Mouse (Mus musculus) kidney, embryonic 14.5 days (tissue): ENCODE results near the gene Pxn. TPM values are rescaled to one million over a fixed set of nuclear protein-coding genes. Genes with fewer than 3 reads are reported as not detected.

Source experiments
- ATAC-seq: fragments of 200-750 bp; cut with Nextera tagmentation; 2 replicates; pipeline ENCODE4 v1.8.0; 2017; ENCODE audit warnings: moderate number of reproducible peaks, mild to moderate bottlenecking, moderate TSS enrichment, moderate library complexity; ENCODE audit not compliant: low FRiP score, low TSS enrichment
- H3K27ac ChIP-seq: fragments of 300-500 bp; sonication (generic); 2 replicates; pipeline ENCODE4 v1.5.1; 2014; ENCODE audit warnings: low read depth, mild to moderate bottlenecking, low read length, moderate library complexity, mixed read lengths
- H3K27me3 ChIP-seq: fragments of 300-500 bp; sonication (generic); 2 replicates; pipeline ENCODE4 v1.6.1; 2014; ENCODE audit warnings: mild to moderate bottlenecking, low read length; ENCODE audit not compliant: control insufficient read depth, insufficient read depth
- H3K36me3 ChIP-seq: fragments of 300-500 bp; sonication (generic); 2 replicates; pipeline ENCODE4 v1.6.1; 2014; ENCODE audit warnings: low read length, mixed read lengths; ENCODE audit not compliant: control insufficient read depth, insufficient read depth
- H3K4me1 ChIP-seq: fragments of 300-500 bp; sonication (generic); 2 replicates; pipeline ENCODE4 v1.6.1; 2014; ENCODE audit warnings: low read length, mixed read lengths; ENCODE audit not compliant: control insufficient read depth, insufficient read depth
- H3K4me2 ChIP-seq: fragments of 300-500 bp; sonication (generic); replicated peaks from 2 replicates; pipeline ENCODE4 v1.6.1; 2014; ENCODE audit warnings: low read depth, mild to moderate bottlenecking, low read length
- H3K4me3 ChIP-seq: fragments of 300-500 bp; sonication (generic); 2 replicates; pipeline ENCODE4 v1.5.1; 2014; ENCODE audit warnings: mild to moderate bottlenecking, low read length
- H3K9ac ChIP-seq: fragments of 300-500 bp; sonication (generic); 2 replicates; pipeline ENCODE4 v1.6.1; 2014; ENCODE audit warnings: low read depth, mild to moderate bottlenecking, low read length, moderate library complexity
- H3K9me3 ChIP-seq: fragments of 300-500 bp; sonication (generic); 2 replicates; pipeline ENCODE4 v1.6.1; 2016; ENCODE audit warnings: low read length; ENCODE audit not compliant: control insufficient read depth
- WGBS: fragments of 180-500 bp; shearing (Covaris S2); extraction: QIAGEN DNeasy Blood & Tissue Kit; methylation state at CpG from one replicate; pipeline ENCODE4 v1.1.7; 2014; 5-methylcytosine and 5-hydroxymethylcytosine counted together
- polyA plus RNA-seq: library from polyadenylated mRNA; unstranded; fragments of >200 nt; fragmentation: Nextera tagmentation; extraction: Ambion mirVana; gene quantifications from 2 replicates; pipeline ENCODE4 v1.2.1, GENCODE M21; 2014

Pxn gene
- polyA plus RNA-seq, 1 experiment from 2014 or later: 22.4 TPM

GRCm38 (mm10) chr5:115475337-115476106 is 31.0 kb upstream of the Pxn start:
- H3K4me2 ChIP-seq: peak overlapping the region; percentile 45
- peak overlapping the region; percentile 29 for H3K4me3 ChIP-seq
- ATAC-seq: peak; percentile 74
- H3K9ac ChIP-seq: peak overlapping the region; percentile 40; the same call in 1 of the 2 replicates
- peaks cover 5% of the 10 kb centered on the region; the same call in 1 of the 2 replicates for H3K36me3 ChIP-seq
- 0 out of 2 replicates have a peak, but pooled peaks cover 4% of the 10 kb centered on the region for H3K4me1 ChIP-seq
- H3K9me3 ChIP-seq: no peaks in the 10 kb centered on the region
- 19% methylated on average over 22 of the region's 22 CpGs for WGBS
- H3K27me3 ChIP-seq: no peaks in the 10 kb centered on the region
- 0 out of 2 replicates have a peak overlapping the region, but pooled peaks have one; percentile 42 for H3K27ac ChIP-seq

GRCm38 (mm10) chr5:115476107-115476727 is 30.3 kb upstream of the Pxn start:
- no peaks in the 10 kb centered on the region for H3K27me3 ChIP-seq
- no peak overlapping the region; the same call in 1 of the 2 replicates for H3K9ac ChIP-seq
- ATAC-seq: no peak; the same call in 1 of the 2 replicates
- no peaks in the 10 kb centered on the region for H3K9me3 ChIP-seq
- 32% methylated on average over 12 of the region's 12 CpGs for WGBS
- peak overlapping the region; percentile 29 for H3K4me3 ChIP-seq
- peak overlapping the region; percentile 45 for H3K4me2 ChIP-seq
- peak overlapping the region; percentile 42; the same call in 1 of the 2 replicates for H3K27ac ChIP-seq
- H3K36me3 ChIP-seq: peaks cover 5% of the 10 kb centered on the region; the same call in 1 of the 2 replicates
- 0 out of 2 replicates have a peak, but pooled peaks cover 4% of the 10 kb centered on the region for H3K4me1 ChIP-seq

DNA sequence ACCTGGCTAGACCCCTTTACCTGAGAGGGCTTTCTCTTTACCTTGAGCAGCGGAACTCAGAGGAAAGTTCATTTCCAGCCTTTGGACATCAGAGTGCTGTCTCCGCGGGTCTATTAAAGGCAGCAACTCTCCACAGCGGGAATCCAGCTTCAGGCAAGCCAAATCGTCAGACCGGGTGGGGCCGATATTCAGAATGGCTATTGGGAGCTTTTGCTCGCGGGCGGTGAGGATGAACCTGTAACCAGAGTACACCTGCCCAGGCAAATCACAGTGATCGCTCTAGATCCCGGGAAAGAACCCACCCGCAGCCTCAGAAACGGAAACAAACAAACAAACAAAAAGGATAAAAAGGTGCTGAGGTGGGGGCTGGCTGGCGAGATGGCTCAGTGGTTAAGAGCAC is 26.9 kb upstream of the Pxn start:
- Histone ChIP-seq H3K9me3 (no peaks in the 10 kb centered on the region), H3K9ac (no peak overlapping the region), H3K4me1 (peaks cover 13% of the 10 kb centered on the region), H3K27me3 (no peaks in the 10 kb centered on the region), H3K36me3 (peaks cover 5% of the 10 kb centered on the region; the same call in 1 of the 2 replicates), H3K4me3 (no peak overlapping the region), H3K4me2 (no peak overlapping the region), H3K27ac (no peak overlapping the region)
- no peak for ATAC-seq
- WGBS: 56% methylated on average over 15 of the region's 15 CpGs

- no peaks in the 10 kb centered on the region for H3K27me3 ChIP-seq
- ATAC-seq: no peak
- H3K4me3 ChIP-seq: peak overlapping the region; percentile 3; the same call in 1 of the 2 replicates
Measured at GRCm38 (mm10) chr5:115480101-115480500, 26.4 kb upstream of the Pxn start.

DNA sequence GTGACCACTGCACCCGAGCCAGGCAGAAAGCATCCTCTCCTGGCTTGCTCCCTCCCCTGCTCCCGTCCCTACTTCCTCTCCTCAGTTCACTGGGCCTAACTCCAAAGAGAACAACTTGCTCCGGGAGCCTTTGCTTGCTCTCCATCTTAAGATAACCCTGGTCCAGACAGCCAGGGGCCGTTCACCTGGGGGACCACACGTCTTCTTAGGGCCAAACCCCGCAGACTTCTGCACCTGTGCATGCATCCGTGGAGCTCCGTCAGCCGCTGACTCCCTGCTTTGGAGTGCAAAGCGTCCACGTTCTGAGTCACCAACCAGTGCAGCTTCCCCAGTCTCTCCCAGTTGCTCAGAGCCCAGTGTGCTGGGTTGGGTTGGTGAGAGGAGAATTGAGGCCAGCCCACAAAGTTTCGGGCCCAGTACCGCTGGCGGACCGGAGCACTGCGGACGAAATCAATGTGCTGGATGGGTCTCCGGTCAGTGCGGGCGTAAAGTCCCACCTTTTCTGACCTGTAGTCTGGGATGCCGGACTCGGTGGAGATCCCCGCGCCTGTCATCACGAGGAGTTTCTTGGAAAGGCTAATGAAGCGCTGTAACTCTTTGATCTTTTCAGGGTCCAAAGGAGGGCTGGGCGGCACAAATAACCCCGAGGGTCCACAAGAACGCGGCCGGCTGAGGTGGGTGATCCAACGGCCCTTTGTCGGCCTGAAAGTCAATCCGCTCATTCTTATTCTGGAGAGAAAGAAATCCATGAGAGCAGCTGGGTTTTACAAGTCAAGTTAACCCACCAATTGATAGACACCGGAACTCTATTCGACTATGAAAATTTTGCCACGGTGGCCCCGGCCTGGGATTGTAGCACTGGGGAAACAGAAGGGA is 23.8 kb upstream of the Pxn start:
- H3K4me1 ChIP-seq: peaks cover 9% of the 10 kb centered on the region
- H3K36me3 ChIP-seq: peaks cover 5% of the 10 kb centered on the region; the same call in 1 of the 2 replicates
- H3K4me3 ChIP-seq: peak overlapping the region; percentile 12; the same call in 1 of the 2 replicates
- peak overlapping the region; percentile 29; the same call in 1 of the 2 replicates for H3K9ac ChIP-seq
- no peak overlapping the region for H3K27ac ChIP-seq
- H3K4me2 ChIP-seq: peak overlapping the region; percentile 33
- no peak for ATAC-seq
- no peaks in the 10 kb centered on the region for H3K27me3 ChIP-seq
- H3K9me3 ChIP-seq: no peaks in the 10 kb centered on the region
- 27% methylated on average over 38 of the region's 38 CpGs for WGBS

More at GRCm38 (mm10) chr5:115480101-115480500, 26.4 kb upstream of the Pxn start:
- H3K9me3 ChIP-seq: no peaks in the 10 kb centered on the region
- WGBS: 23% methylated on average over 27 of the region's 27 CpGs
- no peak overlapping the region for H3K27ac ChIP-seq
- peaks cover 13% of the 10 kb centered on the region for H3K4me1 ChIP-seq
- H3K4me2 ChIP-seq: peak overlapping the region; percentile 18; the same call in 1 of the 2 replicates
- H3K36me3 ChIP-seq: peaks cover 5% of the 10 kb centered on the region; the same call in 1 of the 2 replicates
- no peak overlapping the region for H3K9ac ChIP-seq

DNA sequence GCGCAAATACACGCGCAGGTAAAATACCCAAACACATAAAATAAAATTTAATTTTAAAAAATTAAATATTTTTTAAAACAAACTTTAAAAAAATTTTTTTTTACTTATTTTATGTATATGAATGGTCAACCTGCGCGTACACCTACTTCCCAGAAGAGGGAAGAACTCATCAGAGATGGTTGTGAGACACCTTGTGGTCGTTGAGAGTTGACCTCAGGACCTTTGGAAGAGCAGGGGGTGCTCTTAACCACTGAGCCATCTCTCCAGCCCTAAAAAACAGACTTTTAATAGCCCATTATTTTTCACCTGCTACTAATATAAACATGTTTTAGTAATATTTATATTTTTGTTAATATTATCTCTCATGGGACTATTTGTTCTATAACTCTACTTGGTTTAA is 23.1 kb upstream of the Pxn start:
- Histone ChIP-seq H3K9ac (no peak overlapping the region), H3K36me3 (peaks cover 5% of the 10 kb centered on the region; the same call in 1 of the 2 replicates), H3K9me3 (no peaks in the 10 kb centered on the region), H3K4me1 (peaks cover 9% of the 10 kb centered on the region), H3K4me3 (no peak overlapping the region), H3K4me2 (no peak overlapping the region), H3K27me3 (no peaks in the 10 kb centered on the region), H3K27ac (no peak overlapping the region)
- ATAC-seq: no peak
- WGBS: 41% methylated on average over 6 of the region's 6 CpGs

DNA sequence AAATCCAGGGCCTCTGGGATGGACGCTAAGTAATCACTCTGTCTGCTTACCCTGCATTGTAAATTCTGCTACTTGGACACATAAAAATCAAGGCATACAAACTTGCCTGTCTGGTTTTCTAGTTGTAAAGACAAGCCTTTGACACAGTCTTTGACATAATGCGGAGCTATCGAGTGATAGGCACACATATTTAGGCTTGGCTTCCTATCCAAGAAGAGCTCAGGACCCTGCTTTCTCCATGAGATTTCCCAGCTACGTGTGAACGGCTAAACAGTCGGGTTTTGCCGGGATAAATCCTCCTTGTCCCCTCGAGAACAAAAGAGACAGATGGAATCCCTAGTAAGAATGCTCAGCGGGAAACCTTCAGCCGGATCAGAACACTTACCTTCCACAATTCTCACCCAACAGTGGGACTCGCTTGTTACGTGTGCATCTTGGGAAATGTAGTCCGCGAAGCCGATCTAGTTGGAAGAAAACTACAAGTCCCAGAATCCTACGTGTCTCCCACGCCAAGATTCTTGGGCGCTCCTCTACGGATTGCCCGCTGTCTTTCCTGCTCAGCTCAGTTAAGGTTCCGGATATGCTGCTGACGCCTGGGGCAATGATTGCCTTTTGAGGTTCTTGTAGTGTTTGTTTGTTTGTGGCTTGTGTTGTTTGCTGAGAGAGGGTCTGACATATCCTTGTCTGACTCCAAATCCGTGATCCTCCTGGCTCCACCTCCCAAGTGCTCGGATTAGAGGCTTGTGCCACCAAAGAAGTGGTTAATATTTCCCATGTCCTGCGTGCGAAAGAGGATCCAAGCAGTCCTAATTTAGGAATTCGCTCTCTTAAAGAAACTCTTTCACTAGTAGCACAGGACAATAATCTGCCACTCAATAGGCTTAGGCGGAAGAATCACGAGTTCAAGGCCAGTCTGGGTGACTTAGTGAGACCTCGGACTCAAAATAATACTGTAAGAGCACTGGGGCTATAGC is 22.2 kb upstream of the Pxn start, which contains the start of gene Sirt4:
Gene Sirt4 (minus strand): TSS at position 779 of the 974 bp plus-strand sequence.
- WGBS: 9% methylated on average over 30 of the region's 30 CpGs
- no peaks in the 10 kb centered on the region for H3K9me3 ChIP-seq

More for the DNA sequence above, 22.2 kb upstream of the Pxn start, which contains the start of gene Sirt4:
- peaks cover 9% of the 10 kb centered on the region for H3K4me1 ChIP-seq
- H3K27me3 ChIP-seq: no peaks in the 10 kb centered on the region
- peak within 1 kb of the TSS; percentile 59; the same call in 1 of the 2 replicates for H3K9ac ChIP-seq
- peak within 1 kb of the TSS; percentile 40 for H3K4me3 ChIP-seq
- H3K27ac ChIP-seq: peak within 1 kb of the TSS; percentile 15; the same call in 1 of the 2 replicates
- peak within 1 kb of the TSS; percentile 62 for H3K4me2 ChIP-seq
- H3K36me3 ChIP-seq: peaks cover 4% of the 10 kb centered on the region; the same call in 1 of the 2 replicates
- ATAC-seq: peak; percentile 84
